In genomic region chr14:52013771-52014219, GRCm38 (mm10) we compare ENCODE assay signal across 9 mouse cellular contexts. TPM values are rescaled to one million over a fixed set of nuclear protein-coding genes. Genes with fewer than 3 reads are reported as not detected.
A peak's percentile ranks its signal among the peaks of the same experiment; 100 is the strongest.
DNase-seq lines count a peak whose midpoint lies in the region; TF ChIP-seq lines count a peak whose summit lies in the region.
"Had no signal": no experiment of that assay in that cellular context is flagged by ENCODE, and none has a peak within 500 bp of the region (broad histone marks: within the 10 kb centered on the region; RNA-seq: fewer than 3 reads in every experiment).

No protein-coding gene starts in this region.

- DNase-seq in heart, adult 11 months = peak; percentile 96
- DNase-seq in heart, postnatal 25 days (ENCODE audit: low spot score) = no peak
- peak; percentile 73 for DNase-seq in adrenal gland, postnatal 14 days
- DNase-seq in induced T-regulatory cell, adult 2 months (ENCODE audit: low read depth) = peak; percentile 65
- peak; percentile 49 to 52 for DNase-seq in lung, postnatal 4 days
- DNase-seq in thymus, adult 18-20 months = peak; percentile 83 to 85
- no peak for DNase-seq in layer of hippocampus, adult 11-12 months (ENCODE audit: low spot score)

- H3K27ac ChIP-seq in embryonic fibroblast, embryonic 13.5 days (ENCODE audit: insufficient read depth, low read length) = peak overlapping the region; percentile 44
- H3K27ac ChIP-seq: macrophage had no signal

- intact Hi-C loops in heart, postnatal 25 days (cut with DNase I) = no loop called here

- peak overlapping the region; percentile 33 for H3K4me3 ChIP-seq in embryonic fibroblast, embryonic 13.5 days (ENCODE audit: insufficient read depth, low read length)

- no peak for TF ChIP-seq POLR2A in embryonic fibroblast, embryonic 13.5 days (IDR thresholded peaks at IDR 0.05; ENCODE audit: low read depth, low read length)

- H3K4me1 ChIP-seq in embryonic fibroblast, embryonic 13.5 days (ENCODE audit: control insufficient read depth, insufficient read depth, low read length) = peaks cover 13% of the 10 kb centered on the region

- TF ChIP-seq CTCF in embryonic fibroblast, embryonic 13.5 days (IDR thresholded peaks at IDR 0.05; ENCODE audit: borderline replicate concordance, insufficient read depth, low read length) = no peak

RNA-seq across cellular contexts. Expression of gene Tmem253, which starts 1.7 kb away (rescaled TPM):
- 1 to 10 TPM; 3.3 to 3.9 TPM for total RNA-seq in heart, postnatal 25 days (2021)
- 3.7 and 4.4 TPM in 2 replicates for total RNA-seq in adrenal gland, postnatal 14 days (2021)
- 0.95 TPM in 1 of 2 replicates, not detected in the other for polyA plus RNA-seq in embryonic fibroblast, embryonic 13.5 days (2011; ENCODE audit: insufficient read length, low read depth, missing spikeins)

RNA-seq across cellular contexts. Expression of gene Zfp219, which starts 6.7 kb away (rescaled TPM):
- total RNA-seq in heart, postnatal 25 days (2021) = 10 to 100 TPM; 24.8 to 29.0 TPM
- 56.5 and 63.7 TPM in 2 replicates for total RNA-seq in adrenal gland, postnatal 14 days (2021)
- 27.5 and 33.1 TPM in 2 replicates for polyA plus RNA-seq in embryonic fibroblast, embryonic 13.5 days (2011; ENCODE audit: insufficient read length, low read depth, missing spikeins)

RNA-seq across cellular contexts. Expression of gene Olfr221, which starts 28.5 kb away (rescaled TPM):
- not detected for total RNA-seq in heart, postnatal 25 days (2021)
- not detected in 2 replicates for total RNA-seq in adrenal gland, postnatal 14 days (2021)
- polyA plus RNA-seq in embryonic fibroblast, embryonic 13.5 days (2011; ENCODE audit: insufficient read length, low read depth, missing spikeins) = not detected in 2 replicates
- polyA plus RNA-seq: macrophage had no signal

RNA-seq across cellular contexts. Expression of gene Arhgef40, which starts 29.3 kb away (rescaled TPM):
- 10 to 100 TPM; 31.2 to 41.2 TPM for total RNA-seq in heart, postnatal 25 days (2021)
- 49.5 and 61.3 TPM in 2 replicates for total RNA-seq in adrenal gland, postnatal 14 days (2021)
- 109 and 119 TPM in 2 replicates for polyA plus RNA-seq in embryonic fibroblast, embryonic 13.5 days (2011; ENCODE audit: insufficient read length, low read depth, missing spikeins)

Comparison
In these comparisons a context has a peak if more than half of its experiments do, and no peak if none do; other contexts are left out.
1. DNase-seq: peak in heart, adult 11 months (single experiment), adrenal gland, postnatal 14 days (single experiment), induced T-regulatory cell, adult 2 months (single experiment), lung, postnatal 4 days (2 of 2) and thymus, adult 18-20 months (2 of 2); none in heart, postnatal 25 days (single experiment) and layer of hippocampus, adult 11-12 months (single experiment).